Mouse (Mus musculus) CD4-positive naive resting alpha-beta T cell, adult 57 days (primary cell): Measurements from ENCODE around the gene Wdr35. TPM values are rescaled to one million over a fixed set of nuclear protein-coding genes. Genes with fewer than 3 reads are reported as not detected.

Source experiments
- total RNA-seq: library from RNA; stranded (reverse); gene quantifications from one replicate; pipeline ENCODE4 v1.2.4, GENCODE M21; 2023

Gene Wdr35
- 0.74 TPM for total RNA-seq

DNA sequence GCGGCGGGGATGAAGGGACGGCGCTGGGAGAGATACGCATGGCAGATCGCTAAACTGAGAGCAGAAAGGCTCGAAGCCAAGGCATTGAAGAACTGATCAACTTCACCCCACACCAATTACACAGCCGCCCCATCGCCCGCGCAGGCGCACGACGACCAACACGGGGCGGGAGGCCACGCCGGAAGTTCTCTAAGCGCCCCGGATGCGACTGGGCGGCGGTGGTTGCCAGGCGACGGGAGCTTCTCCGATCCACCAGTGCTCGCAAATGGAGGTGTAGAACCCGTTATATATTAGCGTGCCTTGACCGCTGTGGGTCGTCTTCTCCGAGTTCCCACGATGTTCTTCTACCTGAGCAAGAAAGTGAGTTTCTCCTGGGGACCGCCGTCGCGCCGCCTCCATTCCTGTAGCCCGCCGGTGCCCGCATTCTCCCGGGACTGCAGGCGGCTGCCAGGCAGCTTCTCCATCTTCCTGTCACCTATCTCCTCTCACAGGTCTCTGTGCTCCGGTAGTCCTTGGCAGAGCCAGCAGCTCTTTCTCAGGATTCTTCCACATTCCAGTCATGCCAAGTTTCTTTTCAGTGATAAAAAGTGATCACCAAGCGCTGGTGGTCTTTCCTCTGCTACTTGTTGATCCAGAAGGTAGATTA, at the start of gene Wdr35:
TSS of gene Wdr35 (plus strand) at position 73 of the 646 bp plus-strand sequence.

DNA sequence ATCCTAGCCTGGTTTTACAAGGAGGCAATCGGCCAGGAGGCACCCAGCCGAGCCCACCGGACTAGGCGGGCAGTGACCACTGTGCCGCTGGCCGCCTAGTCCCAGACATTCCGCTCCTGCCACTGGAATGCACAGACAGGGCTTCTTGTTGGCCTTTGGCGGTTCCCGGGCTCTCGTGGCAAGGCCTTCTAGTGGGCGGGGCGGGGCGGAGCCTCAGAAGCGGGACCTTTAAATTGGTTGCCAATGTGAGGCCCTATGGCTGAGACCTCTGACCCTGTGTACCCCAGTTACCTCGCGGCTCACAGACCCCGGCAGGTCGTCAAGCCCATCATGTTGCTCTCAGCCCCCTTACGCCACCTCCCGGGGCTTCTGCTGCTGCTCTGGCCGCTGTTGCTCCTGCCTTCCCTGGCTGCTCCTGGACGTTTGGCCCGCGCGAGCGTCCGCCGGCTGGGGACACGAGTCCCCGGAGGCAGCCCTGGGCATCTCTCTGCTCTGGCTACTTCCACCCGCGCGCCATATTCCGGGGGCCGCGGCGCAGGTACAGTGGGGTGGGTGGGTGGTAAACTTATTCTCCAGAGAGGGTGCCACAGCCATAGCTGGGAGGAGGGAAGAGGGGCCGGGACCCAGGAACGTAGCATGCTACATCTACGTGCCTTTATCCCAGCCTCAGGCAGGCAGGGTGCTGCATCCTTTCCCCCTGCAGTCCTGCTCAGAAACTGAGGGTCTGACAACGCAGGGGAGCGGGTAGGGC, 25.8 kb upstream of the Wdr35 start, which contains the start of gene Matn3:
TSS of gene Matn3 (plus strand) at position 216 of the 751 bp plus-strand sequence.

DNA sequence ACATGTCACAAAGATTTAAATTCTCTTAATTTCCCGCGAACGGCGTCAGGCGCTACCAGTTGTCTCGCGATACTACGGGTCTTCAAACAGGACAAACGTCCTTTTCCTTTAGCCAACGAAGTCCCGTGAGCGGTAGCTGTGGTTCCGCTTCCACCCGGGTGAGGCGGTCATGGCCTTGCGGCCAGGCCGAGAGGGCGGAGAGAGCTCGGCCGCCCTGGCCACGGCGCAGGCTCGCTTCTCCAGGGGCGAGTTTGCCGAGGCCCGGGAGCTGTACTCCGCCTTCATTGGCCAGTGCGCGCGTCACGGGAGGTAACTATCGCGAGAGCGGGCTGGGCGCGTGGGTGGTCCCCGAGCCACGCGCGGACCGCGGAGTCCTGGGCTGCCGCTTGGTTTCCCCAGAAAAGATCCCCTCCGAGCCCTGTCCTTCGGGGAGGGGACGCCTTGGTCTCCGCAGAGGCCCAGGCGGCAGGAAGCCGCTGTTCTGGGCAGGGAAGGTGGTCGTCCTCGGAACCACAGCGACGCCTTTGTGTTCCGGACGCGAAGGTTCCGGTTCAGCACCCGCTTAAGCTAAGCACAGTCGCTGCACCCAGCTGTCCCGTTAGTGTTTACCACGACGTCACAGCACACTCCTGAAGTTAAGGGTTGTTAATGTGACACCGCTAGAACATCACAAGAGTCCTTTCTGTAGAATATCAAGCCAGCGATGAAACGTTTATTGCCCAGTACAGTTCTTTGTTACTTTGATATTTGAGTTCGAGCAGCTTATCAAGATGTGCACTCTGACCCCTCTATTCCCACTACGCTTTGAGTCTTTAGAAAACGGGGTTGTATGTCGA, 56.4 kb downstream of the Wdr35 start, which contains the start of gene Ttc32:
TSS of gene Ttc32 (plus strand) at position 110 of the 836 bp plus-strand sequence.

Other genes starting within 250 kb of the Wdr35 start
- 1.8 TPM for gene Sdc1, start 202.6 kb upstream of the Wdr35 start, total RNA-seq
- 82.4 TPM for gene Laptm4a, start 52.2 kb upstream of the Wdr35 start, total RNA-seq
- gene Matn3, start 26.0 kb upstream of the Wdr35 start, total RNA-seq = not detected
- 9.0 TPM for gene Ttc32, start 56.1 kb downstream of the Wdr35 start, total RNA-seq